In the genomic region with DNA sequence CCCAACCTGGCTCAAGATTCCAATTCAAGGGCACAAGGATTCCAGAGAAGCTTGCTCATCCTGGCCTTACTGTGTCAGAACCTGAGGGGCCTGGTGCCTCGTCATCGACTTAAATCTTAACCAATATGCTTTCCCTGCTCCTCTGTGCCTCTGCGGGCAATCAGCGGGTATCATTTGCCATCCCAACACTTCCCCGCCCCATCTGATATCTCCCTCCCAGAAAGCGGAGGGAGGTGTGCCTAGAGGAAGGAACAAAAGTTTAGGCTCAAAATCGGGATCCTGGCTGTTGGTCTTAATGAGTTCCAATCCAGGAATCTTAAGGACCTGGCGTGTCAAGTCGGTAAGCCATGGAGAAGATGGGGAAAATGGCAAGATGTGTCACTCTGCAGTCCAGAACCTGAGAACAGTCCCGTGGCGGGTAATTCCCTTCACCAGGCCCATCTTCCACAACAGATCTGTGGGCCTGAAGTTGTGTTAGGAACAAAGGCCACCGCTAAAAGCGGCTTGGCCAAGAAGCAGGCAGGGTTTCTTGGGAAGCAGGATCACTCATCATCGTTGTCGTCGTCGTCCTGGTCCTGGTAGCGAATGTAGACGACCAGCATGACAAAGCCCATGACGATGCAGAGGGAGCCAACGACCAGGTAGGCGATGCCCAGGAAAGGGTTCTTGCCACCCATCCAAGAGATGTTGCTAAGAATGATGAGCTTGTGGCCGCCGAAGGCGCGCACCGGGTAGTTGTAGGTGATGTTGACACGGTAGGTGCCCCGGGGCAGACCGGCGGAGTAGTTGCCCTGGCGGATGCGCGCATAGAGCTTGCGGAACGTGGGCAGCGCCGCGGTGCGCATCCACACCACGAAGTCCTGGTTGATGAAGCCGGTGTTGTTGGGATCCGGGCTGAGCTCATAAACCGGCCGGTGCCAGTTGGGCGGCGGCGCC, we compare ENCODE assay signal across 9 mouse cellular contexts. TPM values are rescaled to one million over a fixed set of nuclear protein-coding genes. Genes with fewer than 3 reads are reported as not detected.
DNase-seq lines count a peak whose midpoint lies in the region; ATAC-seq and TF ChIP-seq lines count a peak whose summit lies in the region.
"Had no signal": no experiment of that assay in that cellular context is flagged by ENCODE, and none has a peak within 500 bp of the region (broad histone marks: within the 10 kb centered on the region; RNA-seq: fewer than 3 reads in every experiment).

No protein-coding gene starts in this region.

- H3K4me2 ChIP-seq in liver, embryonic 12.5 days, result peak overlapping the region; percentile 68

- H3K9me3 ChIP-seq in liver, embryonic 12.5 days (replicated peaks), result no peaks in the 10 kb centered on the region

- no peak for DNase-seq in gastrocnemius, adult 2 months
- no peak for DNase-seq in gastrocnemius, postnatal 10 days
- peak; percentile 48 for DNase-seq in thymus, postnatal 4 days
- DNase-seq in thymus, postnatal 25 days, result no peak
- DNase-seq in left cerebral cortex, adult 8-10 months (ENCODE audit: low spot score in 2 of 2), result no peak
- DNase-seq in c-Kit-positive CD71-positive TER-119-positive erythroid progenitor cells, embryonic 14.5 days (ENCODE audit: low spot score), result no peak
- DNase-seq: cerebellum, adult 9-11 months had no signal

- H3K4me3 ChIP-seq in gastrocnemius, adult 2 months, result peak overlapping the region; percentile 81
- H3K4me3 ChIP-seq in liver, embryonic 12.5 days, result peak overlapping the region; percentile 46

- intact Hi-C loops in gastrocnemius, adult 2 months (cut with DNase I), result loop anchor here (5.0 kb wide), 1 partner anchor 367 kb away; no protein-coding TSS in a partner anchor

- no peak for ATAC-seq in liver, embryonic 12.5 days
- no peak for ATAC-seq in cerebellum, adult (ENCODE audit: insufficient number of reproducible peaks, low FRiP score, low TSS enrichment)

- H3K4me1 ChIP-seq in liver, embryonic 12.5 days, result peaks cover 13% of the 10 kb centered on the region

- H3K9ac ChIP-seq in liver, embryonic 12.5 days, result no peak overlapping the region

- peak overlapping the region; percentile 75 for H3K27ac ChIP-seq in gastrocnemius, adult 2 months
- no peak overlapping the region for H3K27ac ChIP-seq in liver, embryonic 12.5 days

- H3K36me3 ChIP-seq in liver, embryonic 12.5 days, result no peaks in the 10 kb centered on the region

- TF ChIP-seq CTCF in gastrocnemius, adult 2 months (IDR thresholded peaks at IDR 0.05), result no peak

- 13% methylated on average over 48 of the region's 48 CpGs for WGBS in liver, embryonic 12.5 days (ENCODE audit: insufficient replicate concordance)

- peaks cover 79% of the 10 kb centered on the region for H3K27me3 ChIP-seq in liver, embryonic 12.5 days (replicated peaks)

RNA-seq across cellular contexts. Expression of a gene that starts 1.2 kb away (rescaled TPM):
- under 1 TPM; 0.26 to 0.50 TPM for total RNA-seq in gastrocnemius, adult 2 months (2021)
- 1 to 10 TPM; 1.2 to 1.4 TPM for total RNA-seq in gastrocnemius, postnatal 10 days (2021)
- polyA plus RNA-seq in liver, embryonic 12.5 days (2016; fragmentation: Nextera tagmentation; extraction: Ambion mirVana), result 0.60 and 0.87 TPM in 2 replicates
- total RNA-seq in left cerebral cortex, adult 8-10 months (2022), result under 1 TPM; 0.11 to 0.93 (median 0.36) TPM

RNA-seq across cellular contexts. Expression of a gene that starts 39.6 kb away (rescaled TPM):
- total RNA-seq in gastrocnemius, adult 2 months (2021), result 1 to 10 TPM; 5.5 to 7.6 TPM
- total RNA-seq in gastrocnemius, postnatal 10 days (2021), result 10 to 100 TPM; 10.8 to 13.0 TPM
- polyA plus RNA-seq in liver, embryonic 12.5 days (2016; fragmentation: Nextera tagmentation; extraction: Ambion mirVana), result 4.8 and 5.0 TPM in 2 replicates
- total RNA-seq in left cerebral cortex, adult 8-10 months (2022), result 10 to 100 TPM; 11.2 to 13.2 (median 12.5) TPM
